Mouse (Mus musculus): ENCODE data around the gene Cryaa. TPM values are rescaled to one million over a fixed set of nuclear protein-coding genes. Genes with fewer than 3 reads are reported as not detected.

Cryaa gene
- polyA plus RNA-seq, 1 experiment, result not detected

DNA sequence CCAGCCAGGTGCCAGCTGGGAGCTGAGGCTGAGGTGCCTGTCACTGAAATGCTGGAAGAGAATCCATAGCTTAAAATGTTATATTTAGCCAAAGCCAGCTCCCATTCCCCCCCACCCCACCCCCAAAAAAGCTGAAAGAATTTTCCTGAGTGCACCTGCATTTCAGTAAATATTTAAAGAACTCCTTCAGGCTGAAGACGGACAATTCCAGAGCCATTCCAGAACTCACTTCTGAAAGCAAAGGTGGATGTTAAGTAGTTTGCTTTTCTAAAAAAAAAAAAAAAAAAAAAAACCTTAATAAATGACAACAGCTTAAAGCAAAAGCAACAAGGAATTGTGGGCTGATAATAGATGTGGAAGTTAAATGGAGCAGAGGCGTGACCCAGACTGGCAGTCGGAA, 36.5 kb downstream of the Cryaa start:
- H3K27ac ChIP-seq (ENCODE audit: insufficient read depth, low read depth, low read length), result no peak overlapping the region
- no peak overlapping the region for H3K4me3 ChIP-seq (ENCODE audit: insufficient read depth, low read depth, low read length)
- WGBS, result 54% methylated on average over 3 of the region's 3 CpGs
- H3K4me1 ChIP-seq (ENCODE audit: control insufficient read depth, insufficient read depth, low read length), result peaks cover 4% of the 10 kb centered on the region; the same call in 1 of the 2 replicates
- TF ChIP-seq CTCF (IDR thresholded peaks at IDR 0.05; ENCODE audit: insufficient read depth, low read depth, low read length), result no peak
- no peak for TF ChIP-seq POLR2A (IDR thresholded peaks at IDR 0.05; ENCODE audit: insufficient read depth, low read depth, low read length)

DNA sequence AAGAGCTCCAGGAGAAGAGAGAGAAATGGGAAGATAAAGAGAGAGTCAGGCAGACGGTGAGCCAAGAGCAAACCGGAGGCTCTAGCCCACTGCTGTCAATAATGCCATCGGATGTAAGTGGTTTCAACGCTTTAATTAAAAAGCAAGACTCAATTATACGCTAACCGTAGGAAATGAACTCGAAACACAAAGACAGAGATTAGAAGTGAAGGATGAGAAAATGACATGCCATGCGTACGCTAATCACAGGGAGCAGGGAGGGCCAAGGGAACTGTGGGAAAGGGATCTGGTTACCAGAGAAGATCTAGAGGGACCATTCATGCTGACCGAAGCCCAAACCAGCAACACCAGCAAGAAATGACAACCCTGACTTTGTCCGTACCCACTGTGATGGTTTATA, 37.4 kb downstream of the Cryaa start:
- Histone ChIP-seq H3K4me3 (ENCODE audit: insufficient read depth, low read depth, low read length) (no peak overlapping the region), H3K4me1 (ENCODE audit: control insufficient read depth, insufficient read depth, low read length) (peaks cover 4% of the 10 kb centered on the region; the same call in 1 of the 2 replicates), H3K27ac (ENCODE audit: insufficient read depth, low read depth, low read length) (no peak overlapping the region)
- WGBS, result 55% methylated on average over 11 of the region's 11 CpGs
- TF ChIP-seq POLR2A (IDR thresholded peaks at IDR 0.05; ENCODE audit: insufficient read depth, low read depth, low read length), result no peak
- TF ChIP-seq CTCF (IDR thresholded peaks at IDR 0.05; ENCODE audit: insufficient read depth, low read depth, low read length), result no peak

DNA sequence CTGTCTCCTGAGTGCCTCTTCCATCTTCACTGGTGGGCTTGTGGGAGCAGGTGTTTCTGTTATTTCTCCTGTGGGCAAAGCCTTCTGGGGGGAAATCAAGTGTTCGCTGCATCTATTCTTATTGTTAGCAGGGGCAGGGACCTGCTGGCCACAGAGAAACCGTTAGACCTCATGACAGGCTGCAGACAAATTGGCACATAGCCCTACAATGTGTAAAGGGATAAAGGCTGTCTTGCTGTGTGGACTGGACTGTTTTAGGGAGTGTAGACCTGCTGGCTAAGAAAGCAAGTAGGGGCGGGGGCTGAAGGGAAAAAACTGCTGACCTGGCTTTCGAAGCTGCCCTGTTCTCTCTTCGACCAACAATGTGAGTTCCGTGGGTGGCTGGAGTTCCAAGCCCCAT, 44.0 kb downstream of the Cryaa start:
- no peak overlapping the region for H3K27ac ChIP-seq (ENCODE audit: insufficient read depth, low read depth, low read length)
- H3K4me3 ChIP-seq (ENCODE audit: insufficient read depth, low read depth, low read length), result no peak overlapping the region
- WGBS, result 86% methylated on average over 6 of the region's 6 CpGs
- H3K4me1 ChIP-seq (ENCODE audit: control insufficient read depth, insufficient read depth, low read length), result peaks cover 27% of the 10 kb centered on the region
- TF ChIP-seq POLR2A (IDR thresholded peaks at IDR 0.05; ENCODE audit: insufficient read depth, low read depth, low read length), result no peak
- no peak for TF ChIP-seq CTCF (IDR thresholded peaks at IDR 0.05; ENCODE audit: insufficient read depth, low read depth, low read length)

DNA sequence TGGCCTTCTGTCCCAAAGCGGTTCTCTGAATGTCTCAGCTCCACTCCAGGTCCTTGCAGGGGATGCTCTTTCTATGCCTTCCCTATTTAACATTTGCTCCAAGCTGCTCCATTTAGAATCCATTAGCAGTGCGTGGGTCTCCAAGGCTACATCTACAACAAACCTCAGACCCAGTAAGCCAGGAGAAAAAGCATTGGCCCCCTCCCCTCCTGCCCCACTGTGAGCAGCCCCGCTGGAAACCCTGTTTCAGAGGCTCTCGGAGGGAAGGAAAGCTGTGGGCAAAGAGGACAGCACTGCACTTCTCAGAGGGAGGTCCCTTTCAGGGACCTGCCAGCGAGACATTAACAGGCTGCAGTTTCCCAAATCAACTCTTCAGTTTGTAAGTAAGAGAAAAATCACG, 47.8 kb downstream of the Cryaa start:
- TF ChIP-seq CTCF (IDR thresholded peaks at IDR 0.05; ENCODE audit: insufficient read depth, low read depth, low read length), result no peak
- no peak for TF ChIP-seq POLR2A (IDR thresholded peaks at IDR 0.05; ENCODE audit: insufficient read depth, low read depth, low read length)
- WGBS, result 17% methylated on average over 6 of the region's 6 CpGs
- peaks cover 53% of the 10 kb centered on the region for H3K4me1 ChIP-seq (ENCODE audit: control insufficient read depth, insufficient read depth, low read length)
- peak overlapping the region; percentile 2 for H3K27ac ChIP-seq (ENCODE audit: insufficient read depth, low read depth, low read length)
- H3K4me3 ChIP-seq (ENCODE audit: insufficient read depth, low read depth, low read length), result no peak overlapping the region

DNA sequence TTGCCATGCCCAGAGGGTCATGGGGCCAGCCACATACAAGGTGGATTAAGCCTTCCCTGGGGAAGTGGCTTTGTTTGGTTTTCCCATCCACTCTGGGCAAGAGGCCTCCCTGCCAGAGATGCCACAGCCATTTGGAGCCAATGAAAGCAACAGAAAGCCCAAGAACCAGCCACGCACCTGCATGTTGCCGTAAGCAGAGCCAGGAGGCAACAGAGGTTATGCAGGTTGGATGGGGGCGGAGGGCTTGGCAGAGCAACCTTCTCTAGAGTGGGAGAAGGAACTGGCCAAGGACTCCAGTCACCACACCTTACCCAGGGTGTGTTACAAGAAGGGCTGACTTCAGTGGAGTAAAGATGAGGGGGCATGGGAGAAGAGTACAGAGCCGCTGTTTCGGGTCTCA, 48.6 kb downstream of the Cryaa start:
- no peak overlapping the region for H3K4me3 ChIP-seq (ENCODE audit: insufficient read depth, low read depth, low read length)
- TF ChIP-seq CTCF (IDR thresholded peaks at IDR 0.05; ENCODE audit: insufficient read depth, low read depth, low read length) (no peak), POLR2A (IDR thresholded peaks at IDR 0.05; ENCODE audit: insufficient read depth, low read depth, low read length) (no peak)
- H3K4me1 ChIP-seq (ENCODE audit: control insufficient read depth, insufficient read depth, low read length), result peaks cover 60% of the 10 kb centered on the region
- H3K27ac ChIP-seq (ENCODE audit: insufficient read depth, low read depth, low read length), result no peak overlapping the region
- WGBS, result 97% methylated on average over 5 of the region's 5 CpGs

DNA sequence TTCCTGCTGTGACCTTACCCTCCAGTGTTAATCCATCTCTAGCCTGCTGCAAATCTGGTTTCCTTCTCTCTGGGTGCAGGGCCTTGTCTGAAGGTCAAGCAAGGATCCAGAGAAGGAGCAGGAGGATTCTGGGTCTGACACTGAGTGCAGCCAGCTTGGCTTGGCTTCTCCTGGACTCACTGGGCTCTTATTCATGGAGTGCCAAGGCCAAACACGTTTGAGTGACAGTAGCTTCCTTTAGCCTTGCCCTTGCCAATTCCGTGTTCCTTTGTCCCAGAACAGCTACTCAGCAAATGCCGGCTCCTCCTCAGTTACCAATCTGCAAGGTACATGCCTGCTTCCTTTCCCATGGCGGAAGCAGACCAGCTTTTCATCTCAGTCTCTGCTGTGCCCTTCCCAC, 49.6 kb downstream of the Cryaa start:
- 59% methylated on average over 4 of the region's 4 CpGs for WGBS
- Histone ChIP-seq H3K27ac (ENCODE audit: insufficient read depth, low read depth, low read length) (no peak overlapping the region), H3K4me3 (ENCODE audit: insufficient read depth, low read depth, low read length) (no peak overlapping the region), H3K4me1 (ENCODE audit: control insufficient read depth, insufficient read depth, low read length) (peaks cover 60% of the 10 kb centered on the region)
- TF ChIP-seq POLR2A (IDR thresholded peaks at IDR 0.05; ENCODE audit: insufficient read depth, low read depth, low read length), result no peak
- TF ChIP-seq CTCF (IDR thresholded peaks at IDR 0.05; ENCODE audit: insufficient read depth, low read depth, low read length), result no peak

DNA sequence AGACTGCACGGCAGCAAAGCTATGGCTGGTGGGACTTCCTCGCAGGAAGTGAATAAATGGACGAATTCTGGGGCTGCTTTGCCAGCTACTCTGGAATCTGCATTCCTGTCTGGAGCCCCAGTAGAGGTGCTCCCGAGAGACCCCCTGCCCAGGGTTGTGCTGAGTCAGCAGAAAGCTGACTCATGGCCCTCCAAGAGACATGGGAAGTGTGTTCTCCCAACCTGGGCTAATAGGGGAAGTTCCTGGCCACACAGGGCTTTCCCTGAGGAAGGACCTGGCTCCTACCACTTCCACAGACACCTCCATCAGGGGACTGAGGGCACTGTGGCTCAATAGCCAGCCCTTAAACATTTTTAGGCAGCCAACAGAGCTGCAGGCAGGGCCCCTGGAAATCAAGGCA, 50.4 kb downstream of the Cryaa start:
- WGBS, result 89% methylated on average over 4 of the region's 4 CpGs
- Histone ChIP-seq H3K4me3 (ENCODE audit: insufficient read depth, low read depth, low read length) (no peak overlapping the region), H3K27ac (ENCODE audit: insufficient read depth, low read depth, low read length) (no peak overlapping the region), H3K4me1 (ENCODE audit: control insufficient read depth, insufficient read depth, low read length) (peaks cover 60% of the 10 kb centered on the region)
- no peak for TF ChIP-seq POLR2A (IDR thresholded peaks at IDR 0.05; ENCODE audit: insufficient read depth, low read depth, low read length)
- TF ChIP-seq CTCF (IDR thresholded peaks at IDR 0.05; ENCODE audit: insufficient read depth, low read depth, low read length), result no peak

DNA sequence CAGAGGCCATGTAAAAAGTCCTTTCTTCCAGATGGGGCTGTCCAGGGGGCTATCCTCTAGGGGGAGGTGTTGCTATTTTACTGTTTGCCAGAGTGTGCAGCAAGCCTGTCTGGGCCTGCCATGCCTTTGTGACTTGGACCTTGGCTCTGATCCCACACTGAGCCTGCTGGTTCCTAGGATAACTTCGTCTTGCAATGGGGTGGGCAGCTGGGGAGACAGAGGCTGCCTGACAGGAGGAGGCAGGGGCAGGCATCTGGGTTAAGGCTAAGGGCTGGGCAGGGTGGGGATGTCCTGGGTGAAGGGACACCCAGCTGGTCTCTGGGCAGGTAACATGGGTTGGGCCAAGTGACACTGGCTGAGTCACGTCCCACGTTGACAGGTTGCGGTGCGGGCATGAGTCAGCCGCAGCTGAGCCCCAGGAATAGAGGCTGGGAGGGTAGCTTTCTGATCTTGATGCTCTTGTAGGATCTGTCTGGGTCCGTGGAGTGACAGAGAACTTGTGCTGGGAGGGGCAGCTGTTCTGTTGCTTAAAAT, 51.4 kb downstream of the Cryaa start:
- Histone ChIP-seq H3K27ac (ENCODE audit: insufficient read depth, low read depth, low read length) (peak overlapping the region; percentile 12; the same call in 1 of the 2 replicates), H3K4me1 (ENCODE audit: control insufficient read depth, insufficient read depth, low read length) (peaks cover 56% of the 10 kb centered on the region), H3K4me3 (ENCODE audit: insufficient read depth, low read depth, low read length) (no peak overlapping the region)
- 40% methylated on average over 7 of the region's 7 CpGs for WGBS
- no peak for TF ChIP-seq POLR2A (IDR thresholded peaks at IDR 0.05; ENCODE audit: insufficient read depth, low read depth, low read length)
- TF ChIP-seq CTCF (IDR thresholded peaks at IDR 0.05; ENCODE audit: insufficient read depth, low read depth, low read length), result no peak

DNA sequence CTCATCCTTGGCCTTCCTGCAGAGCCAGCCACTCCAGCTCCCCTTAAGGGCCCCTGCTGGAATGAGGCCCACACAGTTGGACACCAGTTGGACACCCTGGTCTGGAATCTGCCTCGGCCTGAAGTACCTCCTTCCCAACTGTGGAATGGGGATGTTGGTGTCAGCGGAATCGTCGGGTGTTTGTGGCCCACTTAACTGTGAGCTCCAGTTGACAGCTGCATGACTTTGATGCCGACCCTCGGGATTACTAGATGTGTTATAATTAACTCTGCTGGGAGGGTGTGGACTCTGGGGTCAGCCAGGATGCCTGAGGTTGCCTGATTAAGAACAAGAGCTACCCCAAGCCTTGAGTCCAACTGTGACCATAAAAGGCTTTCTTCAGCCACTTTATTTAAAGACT, 53.4 kb downstream of the Cryaa start:
- Histone ChIP-seq H3K27ac (ENCODE audit: insufficient read depth, low read depth, low read length) (no peak overlapping the region), H3K4me3 (ENCODE audit: insufficient read depth, low read depth, low read length) (no peak overlapping the region), H3K4me1 (ENCODE audit: control insufficient read depth, insufficient read depth, low read length) (peaks cover 44% of the 10 kb centered on the region)
- TF ChIP-seq CTCF (IDR thresholded peaks at IDR 0.05; ENCODE audit: insufficient read depth, low read depth, low read length) (no peak), POLR2A (IDR thresholded peaks at IDR 0.05; ENCODE audit: insufficient read depth, low read depth, low read length) (no peak)
- WGBS, result 63% methylated on average over 6 of the region's 6 CpGs

Other genes with a start within 250 kb of the Cryaa start
- gene Wdr4, start 157.8 kb upstream of the Cryaa start, polyA plus RNA-seq (2012; ENCODE audit: insufficient read depth, insufficient read length, low replicate concordance, missing spikeins), result not detected in 2 replicates
- not detected in 2 replicates for gene Ndufv3, start 157.7 kb upstream of the Cryaa start, polyA plus RNA-seq (2012; ENCODE audit: insufficient read depth, insufficient read length, low replicate concordance, missing spikeins)
- gene Pknox1, start 113.1 kb upstream of the Cryaa start, polyA plus RNA-seq (2012; ENCODE audit: insufficient read depth, insufficient read length, low replicate concordance, missing spikeins), result 75.7 TPM in 1 of 2 replicates, not detected in the other
- not detected in 2 replicates for gene Cbs, start 40.6 kb upstream of the Cryaa start, polyA plus RNA-seq (2012; ENCODE audit: insufficient read depth, insufficient read length, low replicate concordance, missing spikeins)
- gene U2af1, start 18.9 kb upstream of the Cryaa start, polyA plus RNA-seq (2012; ENCODE audit: insufficient read depth, insufficient read length, low replicate concordance, missing spikeins), result 633 TPM in 1 of 2 replicates, not detected in the other
- not detected in 2 replicates for gene Sik1, start 178.0 kb downstream of the Cryaa start, polyA plus RNA-seq (2012; ENCODE audit: insufficient read depth, insufficient read length, low replicate concordance, missing spikeins)

Measured in olfactory bulb, adult 2 months (tissue).